Mouse (Mus musculus) intestine, embryonic 16.5 days (tissue): Measurements from ENCODE around the gene Hephl1. TPM values are rescaled to one million over a fixed set of nuclear protein-coding genes. Genes with fewer than 3 reads are reported as not detected.

ENCODE experiments used
- ATAC-seq: fragments of 200-750 bp; cut with Nextera tagmentation; 2 replicates; pipeline ENCODE4 v1.8.0; 2017; ENCODE audit warnings: moderate TSS enrichment, moderate library complexity
- H3K27ac ChIP-seq: fragments of 300-500 bp; sonication (generic); 2 replicates; pipeline ENCODE4 v1.5.1; 2014; ENCODE audit warnings: mild to moderate bottlenecking, low read length
- H3K27me3 ChIP-seq: fragments of 300-500 bp; sonication (generic); replicated peaks from 2 replicates; pipeline ENCODE4 v1.6.1; 2014; ENCODE audit warnings: low read length, control low read depth, mixed read lengths; ENCODE audit not compliant: control insufficient read depth, insufficient read depth
- H3K36me3 ChIP-seq: fragments of 300-500 bp; sonication (generic); 2 replicates; pipeline ENCODE4 v1.6.1; 2014; ENCODE audit warnings: low read length, control low read depth; ENCODE audit not compliant: control insufficient read depth, insufficient read depth
- H3K4me1 ChIP-seq: fragments of 300-500 bp; sonication (generic); 2 replicates; pipeline ENCODE4 v1.6.1; 2014; ENCODE audit warnings: low read length, control low read depth, mixed read lengths; ENCODE audit not compliant: control insufficient read depth, insufficient read depth
- H3K4me2 ChIP-seq: fragments of 300-500 bp; sonication (generic); 2 replicates; pipeline ENCODE4 v1.6.1; 2014; ENCODE audit warnings: low read depth, low read length, control low read depth
- H3K4me3 ChIP-seq: fragments of 300-500 bp; sonication (generic); 2 replicates; pipeline ENCODE4 v1.5.1; 2014; ENCODE audit warnings: mild to moderate bottlenecking, low read length
- H3K9ac ChIP-seq: fragments of 300-500 bp; sonication (generic); 2 replicates; pipeline ENCODE4 v1.6.1; 2014; ENCODE audit warnings: low read depth, low read length
- H3K9me3 ChIP-seq: fragments of 300-500 bp; sonication (generic); 2 replicates; pipeline ENCODE4 v1.6.1; 2016; ENCODE audit warnings: low read length, control low read depth; ENCODE audit not compliant: control insufficient read depth
- WGBS: fragments of 180-500 bp; shearing (Covaris S2); extraction: QIAGEN DNeasy Blood & Tissue Kit; methylation state at CpG from one replicate; pipeline ENCODE4 v1.1.7; 2014; 5-methylcytosine and 5-hydroxymethylcytosine counted together
- polyA plus RNA-seq: library from polyadenylated mRNA; unstranded; fragments of >200 nt; fragmentation: Nextera tagmentation; extraction: Ambion mirVana; gene quantifications from 2 replicates; pipeline ENCODE4 v1.2.1, GENCODE M21; 2015

Hephl1 gene
- polyA plus RNA-seq: not detected in 2 replicates

GRCm38 (mm10) chr9:15112008-15112407 is at the start of gene Hephl1:
TSS of gene Hephl1 (minus strand) at chr9:15112108.
- Histone ChIP-seq H3K27me3 (no peaks in the 10 kb centered on the region), H3K4me3 (no peak within 1 kb of the TSS), H3K4me1 (no peaks in the 10 kb centered on the region), H3K4me2 (no peak within 1 kb of the TSS), H3K9ac (no peak within 1 kb of the TSS), H3K36me3 (no peaks in the 10 kb centered on the region), H3K27ac (no peak within 1 kb of the TSS), H3K9me3 (no peaks in the 10 kb centered on the region)
- WGBS: 82% methylated on average over 5 of the region's 5 CpGs
- no peak for ATAC-seq

GRCm38 (mm10) chr9:15149246-15149926 is 37.5 kb upstream of the Hephl1 start:
- H3K36me3 ChIP-seq: no peaks in the 10 kb centered on the region
- no peak overlapping the region for H3K27ac ChIP-seq
- no peak overlapping the region for H3K9ac ChIP-seq
- ATAC-seq: no peak
- no peaks in the 10 kb centered on the region for H3K4me1 ChIP-seq
- WGBS: 69% methylated on average over 6 of the region's 6 CpGs
- H3K27me3 ChIP-seq: no peaks in the 10 kb centered on the region
- H3K9me3 ChIP-seq: no peaks in the 10 kb centered on the region
- no peak overlapping the region for H3K4me2 ChIP-seq
- no peak overlapping the region for H3K4me3 ChIP-seq

GRCm38 (mm10) chr9:15140546-15140945 is 28.6 kb upstream of the Hephl1 start:
- Histone ChIP-seq H3K9ac (no peak overlapping the region), H3K36me3 (no peaks in the 10 kb centered on the region), H3K4me1 (no peaks in the 10 kb centered on the region), H3K27ac (no peak overlapping the region), H3K9me3 (no peaks in the 10 kb centered on the region), H3K4me3 (no peak overlapping the region), H3K27me3 (no peaks in the 10 kb centered on the region), H3K4me2 (no peak overlapping the region)
- ATAC-seq: no peak
- WGBS: 80% methylated on average over 1 of the region's 1 CpGs

DNA sequence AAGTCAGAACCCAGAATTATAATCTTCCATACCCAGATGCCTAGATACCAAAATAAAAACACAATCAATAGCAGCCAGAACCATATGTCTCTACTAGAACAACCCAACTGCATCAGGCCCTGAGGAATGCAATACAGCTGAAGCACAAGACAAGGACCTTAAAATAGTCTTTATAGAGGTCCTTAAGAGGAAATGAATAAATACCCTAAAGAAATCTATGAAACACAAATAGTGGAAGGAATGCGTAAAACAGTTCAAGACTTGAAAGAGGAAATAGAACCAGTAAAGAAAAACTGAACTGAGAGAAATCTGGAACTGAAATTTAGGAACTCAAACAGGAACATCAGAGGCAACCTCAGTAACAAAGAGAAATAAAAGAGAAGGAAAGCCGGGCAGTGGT is 14.0 kb upstream of the Hephl1 start:
- WGBS: 94% methylated on average over 2 of the region's 2 CpGs
- Histone ChIP-seq H3K9ac (no peak overlapping the region), H3K27ac (no peak overlapping the region), H3K36me3 (no peaks in the 10 kb centered on the region), H3K4me3 (no peak overlapping the region), H3K9me3 (no peaks in the 10 kb centered on the region), H3K4me1 (no peaks in the 10 kb centered on the region), H3K27me3 (no peaks in the 10 kb centered on the region), H3K4me2 (no peak overlapping the region)
- ATAC-seq: no peak

DNA sequence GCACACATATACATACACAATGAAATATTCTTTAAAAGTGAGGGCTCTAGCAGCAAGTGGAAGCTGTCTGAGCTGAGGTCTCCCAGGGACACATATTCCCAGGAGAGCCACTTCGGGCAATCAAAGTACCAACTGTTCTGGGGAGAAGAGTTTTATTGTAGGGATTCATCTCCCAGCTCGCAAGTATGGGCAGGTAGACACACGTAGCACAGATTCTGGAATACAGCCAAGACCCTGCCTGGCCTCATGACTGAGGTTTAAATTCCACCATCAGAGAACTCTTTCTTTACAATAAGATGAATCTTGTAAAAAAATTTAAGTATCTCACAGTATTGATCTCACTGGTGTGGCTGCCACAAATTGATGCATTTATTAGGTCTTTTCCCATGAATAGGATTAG is 10.5 kb upstream of the Hephl1 start:
- Histone ChIP-seq H3K4me3 (no peak overlapping the region), H3K27me3 (no peaks in the 10 kb centered on the region), H3K27ac (no peak overlapping the region), H3K9me3 (no peaks in the 10 kb centered on the region), H3K36me3 (no peaks in the 10 kb centered on the region), H3K9ac (no peak overlapping the region), H3K4me2 (no peak overlapping the region), H3K4me1 (no peaks in the 10 kb centered on the region)
- 57% methylated on average over 3 of the region's 3 CpGs for WGBS
- no peak for ATAC-seq

- H3K4me3 ChIP-seq: no peak overlapping the region
- H3K9ac ChIP-seq: no peak overlapping the region
- WGBS: 44% methylated on average over 7 of the region's 7 CpGs
- H3K9me3 ChIP-seq: no peaks in the 10 kb centered on the region
- H3K27ac ChIP-seq: no peak overlapping the region
- no peaks in the 10 kb centered on the region for H3K4me1 ChIP-seq
- ATAC-seq: no peak
- no peaks in the 10 kb centered on the region for H3K27me3 ChIP-seq
- no peaks in the 10 kb centered on the region for H3K36me3 ChIP-seq
- H3K4me2 ChIP-seq: no peak overlapping the region
These were observed 9.0 kb upstream of the Hephl1 start for GRCm38 (mm10) chr9:15120841-15121358.

GRCm38 (mm10) chr9:15120209-15120608 is 8.3 kb upstream of the Hephl1 start:
- Histone ChIP-seq H3K27ac (no peak overlapping the region), H3K9ac (no peak overlapping the region), H3K4me2 (no peak overlapping the region), H3K27me3 (no peaks in the 10 kb centered on the region), H3K4me3 (no peak overlapping the region), H3K36me3 (no peaks in the 10 kb centered on the region), H3K4me1 (no peaks in the 10 kb centered on the region), H3K9me3 (no peaks in the 10 kb centered on the region)
- ATAC-seq: no peak
- 50% methylated on average over 5 of the region's 5 CpGs for WGBS

- Histone ChIP-seq H3K4me2 (no peak overlapping the region), H3K27ac (no peak overlapping the region), H3K4me3 (no peak overlapping the region), H3K27me3 (no peaks in the 10 kb centered on the region), H3K9ac (no peak overlapping the region), H3K4me1 (no peaks in the 10 kb centered on the region), H3K36me3 (no peaks in the 10 kb centered on the region), H3K9me3 (no peaks in the 10 kb centered on the region)
- 32% methylated on average over 1 of the region's 1 CpGs for WGBS
- ATAC-seq: no peak
These were observed 7.6 kb upstream of the Hephl1 start for GRCm38 (mm10) chr9:15119515-15119914.

GRCm38 (mm10) chr9:15116165-15116564 is 4.3 kb upstream of the Hephl1 start:
- Histone ChIP-seq H3K9me3 (no peaks in the 10 kb centered on the region), H3K4me3 (no peak overlapping the region), H3K9ac (no peak overlapping the region), H3K4me1 (no peaks in the 10 kb centered on the region), H3K4me2 (no peak overlapping the region), H3K36me3 (no peaks in the 10 kb centered on the region), H3K27ac (no peak overlapping the region), H3K27me3 (no peaks in the 10 kb centered on the region)
- ATAC-seq: no peak
- 77% methylated on average over 2 of the region's 2 CpGs for WGBS

- Histone ChIP-seq H3K4me3 (no peak overlapping the region), H3K4me1 (no peaks in the 10 kb centered on the region), H3K36me3 (no peaks in the 10 kb centered on the region), H3K9me3 (no peaks in the 10 kb centered on the region), H3K9ac (no peak overlapping the region), H3K27ac (no peak overlapping the region), H3K27me3 (no peaks in the 10 kb centered on the region), H3K4me2 (no peak overlapping the region)
- ATAC-seq: no peak
- WGBS: 76% methylated on average over 6 of the region's 6 CpGs
These were observed 2.2 kb upstream of the Hephl1 start for GRCm38 (mm10) chr9:15114102-15114501.
